Mouse (Mus musculus) neural tube, embryonic 12.5 days (tissue): Measurements from ENCODE around the gene Esm1. TPM values are rescaled to one million over a fixed set of nuclear protein-coding genes. Genes with fewer than 3 reads are reported as not detected.

ENCODE experiments used
- ATAC-seq: fragments of 200-750 bp; cut with Nextera tagmentation; 2 replicates; pipeline ENCODE4 v1.8.0; 2017; ENCODE audit warnings: low read depth, mild to moderate bottlenecking, moderate TSS enrichment, moderate library complexity; ENCODE audit not compliant: low FRiP score
- H3K27ac ChIP-seq: fragments of 300-500 bp; sonication (generic); 2 replicates; pipeline ENCODE4 v1.5.1; 2016
- H3K27me3 ChIP-seq: fragments of 300-500 bp; sonication (generic); replicated peaks from 2 replicates; pipeline ENCODE4 v1.6.1; 2016; ENCODE audit warnings: mild to moderate bottlenecking
- H3K36me3 ChIP-seq: fragments of 300-500 bp; sonication (generic); 2 replicates; pipeline ENCODE4 v1.6.1; 2016; ENCODE audit warnings: mild to moderate bottlenecking
- H3K4me1 ChIP-seq: fragments of 300-500 bp; sonication (generic); 2 replicates; pipeline ENCODE4 v1.6.1; 2016
- H3K4me2 ChIP-seq: fragments of 300-500 bp; sonication (generic); replicated peaks from 2 replicates; pipeline ENCODE4 v1.6.1; 2016; ENCODE audit warnings: mild to moderate bottlenecking
- H3K4me3 ChIP-seq: fragments of 300-500 bp; sonication (generic); 2 replicates; pipeline ENCODE4 v1.5.1; 2016
- H3K9ac ChIP-seq: fragments of 300-500 bp; sonication (generic); 2 replicates; pipeline ENCODE4 v1.6.1; 2016; ENCODE audit warnings: mild to moderate bottlenecking
- H3K9me3 ChIP-seq: fragments of 300-500 bp; sonication (generic); 2 replicates; pipeline ENCODE4 v1.6.1; 2016; ENCODE audit warnings: mild to moderate bottlenecking
- WGBS: fragments of 180-500 bp; shearing (Covaris S2); methylation state at CpG from one replicate; pipeline ENCODE4 v1.1.7; 2016; 5-methylcytosine and 5-hydroxymethylcytosine counted together
- polyA plus RNA-seq: library from polyadenylated mRNA; unstranded; fragments of >200 nt; fragmentation: Nextera tagmentation; extraction: Ambion mirVana; gene quantifications from 2 replicates; pipeline ENCODE4 v1.2.1, GENCODE M21; 2016

Gene Esm1
- polyA plus RNA-seq, 1 experiment from 2014 or later: 1.0 TPM

DNA sequence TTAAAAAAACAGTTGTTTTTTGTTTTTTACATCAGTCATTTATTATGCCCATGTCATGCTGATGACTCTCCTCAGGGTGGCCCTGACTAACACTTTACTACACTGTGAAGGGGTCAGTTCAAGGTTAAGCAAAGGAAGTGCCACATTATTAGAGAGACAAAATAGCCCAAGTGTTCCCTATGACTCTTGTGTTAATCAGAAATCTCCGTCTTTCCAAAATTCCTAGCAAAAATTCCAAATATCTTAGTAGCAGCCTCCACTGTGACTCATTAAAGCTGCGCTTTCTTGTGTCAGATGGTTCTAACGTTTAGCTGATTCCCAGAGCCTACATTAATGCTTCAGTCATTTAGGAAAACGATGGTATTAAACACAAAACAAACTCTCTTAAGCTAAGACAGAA is 7.3 kb upstream of the Esm1 start:
- WGBS: 71% methylated on average over 4 of the region's 4 CpGs

DNA sequence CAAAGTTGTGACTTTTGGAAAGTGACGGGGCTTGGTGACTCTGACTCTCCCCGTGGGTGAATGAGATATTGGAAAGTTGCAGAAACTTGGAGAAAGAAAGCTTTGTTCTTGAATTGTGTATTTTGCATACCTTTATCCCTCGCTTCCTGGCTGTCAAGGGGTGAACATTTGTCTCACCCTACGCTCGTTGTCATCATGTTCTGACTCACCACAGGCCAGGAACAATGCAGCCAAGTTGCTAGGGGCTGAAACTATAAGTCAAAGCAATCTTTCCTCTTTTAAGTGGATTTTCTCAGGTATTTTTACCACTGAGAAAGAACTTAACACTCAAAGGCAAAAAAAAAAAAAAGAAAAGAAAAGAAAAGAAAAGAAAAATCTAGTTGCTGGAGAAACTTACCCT is 6.3 kb upstream of the Esm1 start:
- ATAC-seq: no peak
- H3K36me3 ChIP-seq: no peaks in the 10 kb centered on the region
- 64% methylated on average over 5 of the region's 5 CpGs for WGBS

More for the DNA sequence above, 7.3 kb upstream of the Esm1 start:
- no peak overlapping the region for H3K4me2 ChIP-seq
- H3K4me3 ChIP-seq: no peak overlapping the region
- no peak overlapping the region for H3K27ac ChIP-seq
- no peaks in the 10 kb centered on the region for H3K27me3 ChIP-seq
- H3K9ac ChIP-seq: no peak overlapping the region
- H3K36me3 ChIP-seq: no peaks in the 10 kb centered on the region
- no peaks in the 10 kb centered on the region for H3K9me3 ChIP-seq
- H3K4me1 ChIP-seq: no peaks in the 10 kb centered on the region
- no peak for ATAC-seq

DNA sequence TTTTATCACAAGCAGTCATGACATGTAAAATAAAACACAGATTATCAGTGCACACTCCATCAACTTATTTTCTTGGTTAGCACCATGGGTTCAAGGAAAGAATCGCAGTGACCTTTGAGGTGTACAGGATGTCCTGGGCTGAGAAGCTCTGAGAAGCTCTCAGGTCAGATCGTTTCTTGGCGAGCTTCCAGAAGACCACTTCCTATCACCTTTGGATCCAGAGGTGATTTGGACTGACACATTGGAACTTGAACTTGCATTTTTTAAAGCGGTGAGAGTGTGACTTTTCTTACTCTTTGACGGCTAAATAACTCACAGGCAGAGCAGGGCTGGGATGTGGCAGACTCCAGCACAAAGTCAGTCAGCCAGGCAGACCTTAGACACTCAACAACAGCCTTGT is 4.1 kb upstream of the Esm1 start:
- H3K4me1 ChIP-seq: no peaks in the 10 kb centered on the region
- no peak overlapping the region for H3K27ac ChIP-seq
- no peaks in the 10 kb centered on the region for H3K9me3 ChIP-seq
- H3K4me3 ChIP-seq: no peak overlapping the region
- 91% methylated on average over 5 of the region's 5 CpGs for WGBS
- H3K9ac ChIP-seq: no peak overlapping the region
- no peak for ATAC-seq
- H3K27me3 ChIP-seq: no peaks in the 10 kb centered on the region
- no peak overlapping the region for H3K4me2 ChIP-seq
- no peaks in the 10 kb centered on the region for H3K36me3 ChIP-seq

More for the DNA sequence above, 6.3 kb upstream of the Esm1 start:
- Histone ChIP-seq H3K27me3 (no peaks in the 10 kb centered on the region), H3K4me2 (no peak overlapping the region), H3K9me3 (no peaks in the 10 kb centered on the region), H3K4me1 (no peaks in the 10 kb centered on the region), H3K27ac (no peak overlapping the region), H3K4me3 (no peak overlapping the region), H3K9ac (no peak overlapping the region)

DNA sequence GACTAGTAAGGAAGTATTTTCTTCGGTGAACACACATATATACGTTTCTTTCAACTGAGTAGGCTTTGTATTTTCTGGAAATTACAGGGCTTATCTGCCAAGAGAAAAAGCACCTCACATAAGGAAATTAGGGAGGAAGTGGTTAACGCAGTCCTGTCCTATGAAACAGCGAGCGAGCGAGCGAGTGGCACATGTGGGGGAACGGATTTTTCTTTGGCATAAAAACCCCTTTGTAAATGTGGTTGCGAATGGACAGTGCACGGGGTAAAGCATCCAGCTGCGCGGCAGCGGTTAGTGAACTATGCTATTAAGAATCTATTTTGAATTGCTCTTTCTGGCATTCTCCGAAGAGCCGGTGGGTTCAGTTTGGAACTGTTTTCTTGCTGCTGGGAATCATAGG is 1.9 kb downstream of the Esm1 start:
- H3K27ac ChIP-seq: no peak overlapping the region
- H3K9me3 ChIP-seq: no peaks in the 10 kb centered on the region
- no peaks in the 10 kb centered on the region for H3K4me1 ChIP-seq
- no peak overlapping the region for H3K9ac ChIP-seq
- no peaks in the 10 kb centered on the region for H3K27me3 ChIP-seq
- H3K4me2 ChIP-seq: no peak overlapping the region
- no peak for ATAC-seq
- no peak overlapping the region for H3K4me3 ChIP-seq
- WGBS: 78% methylated on average over 15 of the region's 15 CpGs
- H3K36me3 ChIP-seq: no peaks in the 10 kb centered on the region

DNA sequence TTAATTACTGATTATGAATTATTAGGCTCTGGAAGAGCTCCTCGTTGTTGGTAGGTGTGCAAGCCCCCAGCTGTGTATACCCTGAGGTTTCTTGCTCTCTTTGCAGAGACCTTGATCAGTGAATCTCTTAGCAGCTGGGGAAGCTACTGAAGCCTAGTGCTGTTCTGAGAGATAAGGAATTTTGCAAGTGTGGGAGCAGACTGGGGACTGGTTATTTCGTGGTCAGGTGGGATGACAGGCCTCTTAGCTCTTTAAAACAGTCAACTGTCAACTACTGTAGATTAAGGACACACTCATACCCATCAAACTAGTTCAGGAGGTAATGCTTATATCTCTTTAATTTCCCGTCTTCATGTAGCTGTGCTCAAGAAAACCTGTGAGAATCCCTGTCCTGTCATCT is 2.9 kb downstream of the Esm1 start:
- 80% methylated on average over 3 of the region's 3 CpGs for WGBS
- Histone ChIP-seq H3K4me3 (no peak overlapping the region), H3K27ac (no peak overlapping the region), H3K4me2 (no peak overlapping the region), H3K4me1 (no peaks in the 10 kb centered on the region), H3K9ac (no peak overlapping the region), H3K9me3 (no peaks in the 10 kb centered on the region), H3K27me3 (no peaks in the 10 kb centered on the region), H3K36me3 (no peaks in the 10 kb centered on the region)
- ATAC-seq: no peak

DNA sequence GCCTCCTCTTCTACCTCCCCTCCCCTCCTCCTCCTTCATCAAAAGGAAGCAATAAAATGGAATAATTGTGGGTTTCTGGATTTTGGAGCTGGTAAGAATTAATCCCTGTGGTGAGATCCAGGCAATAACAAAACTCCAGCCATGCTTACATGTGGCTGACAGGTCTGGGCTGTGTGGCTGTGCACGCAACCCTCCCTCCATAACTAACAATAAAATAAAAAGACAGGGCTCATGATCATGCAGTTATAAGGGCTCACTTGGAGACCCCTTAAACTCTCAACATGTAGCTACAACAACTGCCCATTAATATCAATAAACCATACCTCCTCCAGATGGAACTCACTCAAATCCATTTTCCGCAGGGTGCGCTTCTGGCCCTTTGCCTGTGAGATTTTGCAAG is 4.4 kb downstream of the Esm1 start:
- no peaks in the 10 kb centered on the region for H3K36me3 ChIP-seq
- WGBS: 97% methylated on average over 3 of the region's 3 CpGs
- no peaks in the 10 kb centered on the region for H3K9me3 ChIP-seq
- H3K4me2 ChIP-seq: no peak overlapping the region
- H3K9ac ChIP-seq: no peak overlapping the region
- ATAC-seq: no peak
- no peak overlapping the region for H3K4me3 ChIP-seq
- H3K27me3 ChIP-seq: no peaks in the 10 kb centered on the region
- no peaks in the 10 kb centered on the region for H3K4me1 ChIP-seq
- H3K27ac ChIP-seq: no peak overlapping the region

DNA sequence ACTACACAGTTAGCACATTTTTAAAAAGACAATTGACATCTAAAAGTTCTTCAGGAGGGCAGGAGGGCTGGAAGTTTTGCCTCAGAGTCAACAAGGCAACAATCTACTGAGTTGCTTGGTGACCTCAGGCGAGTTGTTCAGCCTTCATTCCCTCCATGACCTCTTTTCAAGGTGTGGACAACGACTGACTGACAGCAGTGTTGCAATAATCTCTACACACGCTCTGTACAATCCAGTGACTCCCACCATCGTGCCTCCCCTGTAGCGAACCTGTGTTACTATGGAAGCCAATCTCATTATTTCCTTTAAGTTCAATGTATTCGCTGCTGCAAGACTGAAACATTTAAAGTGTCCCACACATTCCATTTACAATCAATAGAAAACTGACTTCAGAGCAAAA is 12.4 kb downstream of the Esm1 start:
- H3K4me1 ChIP-seq: 0 out of 2 replicates have a peak, but pooled peaks cover 5% of the 10 kb centered on the region
- no peak overlapping the region for H3K4me2 ChIP-seq
- H3K27ac ChIP-seq: no peak overlapping the region
- 81% methylated on average over 6 of the region's 6 CpGs for WGBS
- H3K4me3 ChIP-seq: no peak overlapping the region
- H3K9me3 ChIP-seq: no peaks in the 10 kb centered on the region
- H3K27me3 ChIP-seq: no peaks in the 10 kb centered on the region
- no peaks in the 10 kb centered on the region for H3K36me3 ChIP-seq
- no peak overlapping the region for H3K9ac ChIP-seq
- ATAC-seq: no peak

DNA sequence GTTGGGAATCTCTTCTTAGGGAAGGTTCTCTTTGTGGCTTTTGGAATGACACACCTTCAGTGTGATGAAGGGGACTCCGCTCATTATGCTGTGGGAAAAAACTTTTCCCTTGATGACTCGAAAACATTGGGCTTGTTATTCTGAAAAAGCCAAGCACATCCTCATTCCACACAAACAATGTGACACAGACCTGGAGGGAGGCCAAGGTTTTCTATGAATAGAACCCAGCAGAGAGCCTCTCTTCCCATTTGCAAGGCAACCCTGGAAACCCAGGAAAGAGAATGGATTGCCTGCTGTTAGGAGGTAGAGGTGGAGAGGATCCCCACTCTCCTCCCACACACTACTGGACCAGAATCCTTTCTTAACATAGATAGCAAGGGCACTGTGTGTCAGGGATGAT is 14.6 kb downstream of the Esm1 start:
- H3K4me3 ChIP-seq: no peak overlapping the region
- WGBS: 15% methylated on average over 2 of the region's 2 CpGs
- no peaks in the 10 kb centered on the region for H3K9me3 ChIP-seq
- H3K4me2 ChIP-seq: peak overlapping the region; percentile 10; the same call in 1 of the 2 replicates
- H3K36me3 ChIP-seq: no peaks in the 10 kb centered on the region
- H3K9ac ChIP-seq: no peak overlapping the region
- ATAC-seq: peak; percentile 39
- H3K27ac ChIP-seq: no peak overlapping the region
- H3K27me3 ChIP-seq: no peaks in the 10 kb centered on the region
- 0 out of 2 replicates have a peak, but pooled peaks cover 5% of the 10 kb centered on the region for H3K4me1 ChIP-seq

DNA sequence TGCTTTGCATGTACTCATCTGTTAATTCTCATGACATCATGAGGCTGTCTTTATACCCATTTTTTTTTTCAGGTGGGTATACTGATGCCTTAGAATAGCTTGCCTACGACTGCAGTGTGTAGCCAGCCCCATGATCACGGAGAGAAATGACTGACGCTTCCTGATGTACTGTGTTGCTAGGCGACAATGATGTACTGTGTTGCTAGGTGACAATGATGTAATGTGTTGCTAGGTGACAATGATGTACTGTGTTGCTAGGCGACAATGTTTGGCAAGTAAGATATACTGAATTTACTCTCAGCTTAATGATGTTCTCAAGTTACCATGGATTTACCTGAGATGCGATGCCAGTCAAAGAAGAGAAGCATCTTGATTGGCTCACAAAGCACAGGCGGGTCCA is 16.4 kb downstream of the Esm1 start, which contains the start of gene Gzmk:
Gzmk (minus strand) TSS at position 98 of the 400 bp plus-strand sequence.
- ATAC-seq: peak; percentile 92

DNA sequence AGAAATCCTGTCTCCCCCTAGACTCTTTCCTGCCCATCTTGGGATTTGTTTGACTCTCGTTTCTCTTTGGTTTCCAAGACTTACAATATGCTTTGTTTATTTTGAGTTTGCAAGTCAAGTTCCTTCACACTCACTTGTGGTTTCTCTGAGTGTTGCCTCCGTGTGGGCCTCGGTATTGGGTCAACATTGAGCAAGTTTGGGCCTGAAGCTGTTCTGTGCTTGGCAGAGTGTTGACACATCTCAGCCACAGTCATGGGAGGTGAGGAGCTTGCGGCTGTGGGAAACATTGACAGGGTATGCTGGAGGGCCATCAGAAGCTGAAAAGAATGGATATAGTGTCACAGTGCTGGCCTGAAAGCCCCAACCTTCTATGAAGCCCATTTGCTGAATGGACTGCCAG is 17.6 kb downstream of the Esm1 start:
- Histone ChIP-seq H3K4me2 (no peak overlapping the region), H3K4me1 (0 out of 2 replicates have a peak, but pooled peaks cover 5% of the 10 kb centered on the region), H3K4me3 (no peak overlapping the region), H3K27me3 (no peaks in the 10 kb centered on the region), H3K36me3 (no peaks in the 10 kb centered on the region), H3K9ac (no peak overlapping the region), H3K9me3 (no peaks in the 10 kb centered on the region), H3K27ac (no peak overlapping the region)
- 85% methylated on average over 4 of the region's 4 CpGs for WGBS
- no peak for ATAC-seq

More for the DNA sequence above, 16.4 kb downstream of the Esm1 start, which contains the start of gene Gzmk:
- no peaks in the 10 kb centered on the region for H3K9me3 ChIP-seq
- 47% methylated on average over 7 of the region's 7 CpGs for WGBS
- no peaks in the 10 kb centered on the region for H3K36me3 ChIP-seq
- H3K4me1 ChIP-seq: 0 out of 2 replicates have a peak, but pooled peaks cover 5% of the 10 kb centered on the region
- H3K27ac ChIP-seq: no peak within 1 kb of the TSS
- H3K4me3 ChIP-seq: no peak within 1 kb of the TSS
- H3K9ac ChIP-seq: no peak within 1 kb of the TSS
- H3K4me2 ChIP-seq: no peak within 1 kb of the TSS
- H3K27me3 ChIP-seq: no peaks in the 10 kb centered on the region

DNA sequence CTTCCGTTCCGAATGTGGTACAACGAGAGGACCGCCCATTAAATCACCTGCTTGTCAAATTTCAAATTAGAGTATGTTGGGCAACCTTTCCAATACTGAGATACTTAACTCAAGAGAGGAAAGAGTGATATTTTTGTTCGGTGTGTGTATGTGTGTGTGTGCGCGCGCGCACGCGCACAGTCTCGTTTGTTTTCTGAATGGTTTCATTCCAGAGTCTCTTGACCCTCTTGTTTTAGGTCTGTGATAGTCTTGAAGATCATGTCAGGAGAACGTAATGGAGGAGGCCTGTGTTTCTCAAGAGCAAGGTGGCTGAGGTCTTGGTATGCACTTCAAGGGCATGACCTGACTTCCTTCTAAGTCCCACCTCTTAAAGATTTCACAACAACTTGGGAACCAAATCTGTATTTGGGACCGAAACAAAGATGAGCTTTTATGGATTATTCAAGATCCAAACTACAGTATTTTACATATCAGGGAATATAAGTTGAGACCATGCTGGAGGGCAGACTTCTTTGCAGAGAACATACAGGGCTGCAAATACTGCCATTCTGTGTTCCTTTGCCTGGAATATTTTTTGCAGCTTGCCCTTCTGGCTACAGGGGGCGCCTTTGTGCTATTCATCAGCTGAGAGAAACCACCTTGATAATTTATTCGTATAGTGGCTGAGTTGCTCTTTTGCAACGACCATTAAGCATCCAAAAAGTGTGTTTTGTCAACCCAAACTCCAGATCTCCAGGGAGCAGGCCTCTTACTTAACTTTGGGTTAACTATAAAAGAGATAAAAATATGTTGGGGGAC is 18.4 kb downstream of the Esm1 start:
- no peak overlapping the region for H3K4me2 ChIP-seq
- ATAC-seq: no peak
- no peaks in the 10 kb centered on the region for H3K36me3 ChIP-seq
- H3K27ac ChIP-seq: no peak overlapping the region
- no peak overlapping the region for H3K4me3 ChIP-seq
- no peaks in the 10 kb centered on the region for H3K9me3 ChIP-seq
- no peaks in the 10 kb centered on the region for H3K27me3 ChIP-seq
- no peak overlapping the region for H3K9ac ChIP-seq
- 0 out of 2 replicates have a peak, but pooled peaks cover 5% of the 10 kb centered on the region for H3K4me1 ChIP-seq
- WGBS: 89% methylated on average over 17 of the region's 17 CpGs

DNA sequence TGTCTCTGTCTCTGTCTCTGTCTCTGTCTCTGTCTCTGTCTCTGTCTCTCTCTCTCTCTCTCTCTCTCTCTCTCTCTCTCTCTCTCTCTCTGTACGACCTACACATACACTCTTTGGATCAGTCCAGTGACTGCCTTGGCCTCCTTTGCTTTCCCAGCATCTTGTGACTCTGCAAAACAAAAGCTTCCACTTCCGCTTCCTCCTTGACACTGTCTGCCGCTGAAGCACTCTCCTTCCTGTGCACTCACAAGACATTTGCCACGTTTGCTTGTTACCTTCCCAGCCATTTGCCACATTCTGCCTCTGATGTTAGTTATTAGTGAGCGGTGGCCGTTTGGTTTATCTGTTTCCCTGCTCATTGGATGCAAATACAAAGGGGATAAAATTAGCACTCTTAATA is 32.7 kb downstream of the Esm1 start:
- H3K4me1 ChIP-seq: no peaks in the 10 kb centered on the region
- no peaks in the 10 kb centered on the region for H3K27me3 ChIP-seq
- no peak overlapping the region for H3K9ac ChIP-seq
- 57% methylated on average over 6 of the region's 6 CpGs for WGBS
- H3K27ac ChIP-seq: no peak overlapping the region
- no peak overlapping the region for H3K4me2 ChIP-seq
- ATAC-seq: no peak
- H3K4me3 ChIP-seq: no peak overlapping the region
- no peaks in the 10 kb centered on the region for H3K36me3 ChIP-seq
- H3K9me3 ChIP-seq: no peaks in the 10 kb centered on the region

DNA sequence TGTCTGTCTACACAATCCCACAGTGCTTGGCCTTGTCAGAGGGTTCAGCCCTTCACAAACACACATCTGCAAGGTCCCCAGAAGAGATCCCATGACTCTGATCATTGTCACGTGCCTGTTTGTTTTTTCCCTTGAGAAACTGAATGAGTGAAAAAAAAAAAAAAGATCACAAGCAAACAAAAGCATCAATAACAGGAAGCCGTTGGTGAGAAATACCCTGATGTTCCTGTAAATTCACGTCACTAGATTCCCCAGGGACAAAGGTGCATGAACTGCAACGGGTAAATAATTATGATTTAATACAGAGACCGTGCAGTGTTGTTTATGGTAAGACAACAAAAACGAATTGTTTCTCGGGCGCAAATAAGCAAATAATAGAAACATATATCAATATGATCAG is 35.6 kb downstream of the Esm1 start:
- no peak for ATAC-seq
- Histone ChIP-seq H3K36me3 (no peaks in the 10 kb centered on the region), H3K27ac (no peak overlapping the region), H3K4me3 (no peak overlapping the region), H3K4me1 (no peaks in the 10 kb centered on the region), H3K27me3 (no peaks in the 10 kb centered on the region), H3K4me2 (no peak overlapping the region), H3K9me3 (no peaks in the 10 kb centered on the region), H3K9ac (no peak overlapping the region)
- 79% methylated on average over 8 of the region's 8 CpGs for WGBS
